Mouse (Mus musculus) naive thymus-derived CD4-positive, alpha-beta T cell, adult 5 months (primary cell): Measurements from ENCODE around the gene Dpyd. TPM values are rescaled to one million over a fixed set of nuclear protein-coding genes. Genes with fewer than 3 reads are reported as not detected.

ENCODE experiments used
- polyA plus RNA-seq: library from polyadenylated mRNA; unstranded; fragments of 100-300 nt; shearing (Covaris generic); gene quantifications from one replicate; pipeline ENCODE4 v1.2.1, GENCODE M21; 2017

Gene Dpyd
- polyA plus RNA-seq = 0.15 TPM

DNA sequence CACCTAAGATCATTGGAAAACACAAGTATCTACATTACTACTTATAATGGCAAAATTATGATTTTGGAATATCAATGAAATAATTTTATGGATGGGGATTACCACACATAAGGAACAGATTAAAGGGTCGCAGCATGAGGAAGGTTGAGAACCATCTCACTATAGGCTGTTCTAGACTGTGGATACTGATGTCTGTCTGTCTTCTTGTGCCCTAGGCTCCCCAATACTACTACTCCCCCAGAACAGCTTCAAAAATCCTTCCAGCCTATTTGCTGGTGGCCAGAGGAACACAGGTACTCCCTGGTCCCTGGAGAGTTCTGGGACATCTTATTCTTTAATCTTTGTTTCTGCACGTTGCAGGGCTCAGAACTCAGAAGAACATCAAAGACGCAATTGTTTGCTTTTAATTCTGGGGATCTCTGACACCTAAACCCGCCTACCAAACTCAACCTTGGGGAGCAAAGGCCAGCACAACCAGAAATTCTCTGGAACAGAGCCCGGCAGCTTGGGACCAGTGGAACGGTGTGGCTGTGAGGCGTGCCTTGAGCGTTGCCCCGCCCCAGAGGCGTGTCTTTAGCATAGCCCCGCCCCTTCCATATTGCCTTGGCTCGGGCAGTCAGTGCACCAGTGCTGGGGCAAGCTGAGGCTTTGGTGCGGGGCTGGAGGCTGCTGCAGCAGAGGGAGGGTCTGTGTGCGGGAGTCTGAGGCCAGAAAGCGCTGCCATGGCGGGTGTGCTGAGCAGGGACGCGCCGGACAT is at the start of gene Dpyd:
Dpyd (plus strand) TSS at position 576 of the 757 bp plus-strand sequence.

